Mouse (Mus musculus): ENCODE measurements around the gene Tcp11x2. TPM values are rescaled to one million over a fixed set of nuclear protein-coding genes. Genes with fewer than 3 reads are reported as not detected.

Gene Tcp11x2
- not detected in 2 replicates for polyA plus RNA-seq (2014; fragmentation: Nextera tagmentation; extraction: Ambion mirVana)

DNA sequence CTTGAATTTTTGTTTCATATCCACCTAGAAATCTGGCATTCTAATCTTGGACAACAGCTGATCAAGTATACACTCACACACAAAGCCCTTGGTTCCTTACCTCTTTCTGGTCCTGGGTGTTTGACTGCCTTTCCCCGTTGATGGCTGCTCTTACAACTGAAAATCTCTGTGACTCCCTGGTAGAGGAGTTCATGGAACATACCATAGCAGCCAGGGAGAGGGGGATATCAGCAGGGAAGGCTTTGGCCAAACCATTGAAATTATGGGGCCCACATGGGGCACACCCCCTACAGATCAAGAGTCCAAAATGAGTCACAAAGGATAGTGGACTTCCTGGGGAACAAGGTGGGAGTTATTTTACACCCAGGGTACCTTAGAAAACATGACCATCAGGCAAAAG lies at the start of gene Tcp11x2:
Gene Tcp11x2 (minus strand): TSS at position 158 of the 400 bp plus-strand sequence.
- no peaks in the 10 kb centered on the region for H3K9me3 ChIP-seq (ENCODE audit: control insufficient read depth, low read length)
- H3K36me3 ChIP-seq (ENCODE audit: control insufficient read depth, insufficient read depth, low read length): no peaks in the 10 kb centered on the region
- H3K4me2 ChIP-seq (replicated peaks; ENCODE audit: low read depth, low read length): no peak within 1 kb of the TSS
- H3K4me1 ChIP-seq (ENCODE audit: control insufficient read depth, insufficient read depth, low read length): no peaks in the 10 kb centered on the region
- 56% methylated on average over 1 of the region's 1 CpGs for WGBS
- H3K9ac ChIP-seq (ENCODE audit: low read depth, low read length): no peak within 1 kb of the TSS
- H3K27me3 ChIP-seq (ENCODE audit: control insufficient read depth, insufficient read depth, low read length): no peaks in the 10 kb centered on the region
- no peak for ATAC-seq (ENCODE audit: low FRiP score, low TSS enrichment)
- H3K4me3 ChIP-seq (ENCODE audit: low read length): no peak within 1 kb of the TSS
- H3K27ac ChIP-seq (ENCODE audit: low read depth, low read length): no peak within 1 kb of the TSS

DNA sequence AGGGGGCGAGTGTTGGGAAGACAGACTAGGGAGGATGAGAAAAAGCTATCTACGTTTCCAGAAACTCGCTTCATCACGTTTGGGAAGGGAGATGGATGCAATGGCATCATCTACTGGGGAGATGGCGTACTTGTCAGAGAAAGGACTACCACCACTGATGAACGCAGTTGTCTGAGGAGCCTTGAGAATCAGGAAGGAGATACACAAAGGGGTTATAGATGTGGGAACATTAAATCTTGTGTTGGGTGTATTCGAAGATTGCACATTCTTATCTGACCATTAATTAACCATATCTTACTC lies 49.4 kb upstream of the Tcp11x2 start:
- Histone ChIP-seq H3K9ac (ENCODE audit: low read depth, low read length) (peak overlapping the region; percentile 63; the same call in 1 of the 2 replicates), H3K4me2 (replicated peaks; ENCODE audit: low read depth, low read length) (peak overlapping the region; percentile 48), H3K27ac (ENCODE audit: low read depth, low read length) (no peak overlapping the region), H3K36me3 (ENCODE audit: control insufficient read depth, insufficient read depth, low read length) (no peaks in the 10 kb centered on the region), H3K4me3 (ENCODE audit: low read length) (peak overlapping the region; percentile 62), H3K27me3 (ENCODE audit: control insufficient read depth, insufficient read depth, low read length) (no peaks in the 10 kb centered on the region), H3K4me1 (ENCODE audit: control insufficient read depth, insufficient read depth, low read length) (no peaks in the 10 kb centered on the region), H3K9me3 (ENCODE audit: control insufficient read depth, low read length) (no peaks in the 10 kb centered on the region)
- ATAC-seq (ENCODE audit: low FRiP score, low TSS enrichment): no peak
- 26% methylated on average over 7 of the region's 7 CpGs for WGBS

DNA sequence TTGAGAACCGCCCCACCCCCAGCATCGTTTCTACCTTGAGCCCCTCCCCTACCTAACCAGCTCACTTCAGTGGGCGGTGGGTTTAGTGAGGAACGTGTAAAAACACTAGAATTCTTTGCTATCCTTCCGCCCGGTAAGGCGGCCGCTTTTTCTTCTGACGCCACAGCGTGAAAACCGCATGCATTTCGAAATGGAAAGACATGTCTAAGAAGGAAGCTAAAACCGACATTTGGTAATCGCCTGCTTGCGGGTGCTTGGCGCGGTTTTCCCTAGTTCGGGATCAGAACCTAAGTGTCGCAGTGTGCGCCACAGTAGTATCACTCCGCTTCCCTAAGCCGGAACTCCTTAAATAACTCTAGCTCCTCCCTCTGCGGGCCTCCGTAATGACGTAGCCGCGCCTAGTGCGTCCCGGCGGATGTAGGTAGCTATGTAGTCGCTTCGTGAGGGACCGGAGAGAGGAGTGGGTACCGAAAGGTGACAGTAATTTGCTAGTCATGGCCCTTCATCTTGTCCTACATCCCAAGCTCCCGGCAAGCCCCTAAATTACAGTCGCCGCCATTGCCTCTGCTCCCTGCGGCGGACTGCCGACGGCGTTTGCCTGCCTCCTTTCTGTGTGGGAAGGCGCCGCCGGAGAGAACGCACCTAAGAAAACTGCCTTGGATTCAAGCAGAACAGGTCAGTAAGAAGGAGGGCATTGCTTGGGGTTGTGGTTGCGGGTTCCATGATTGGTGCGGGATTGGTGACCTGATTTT lies 48.9 kb upstream of the Tcp11x2 start, which contains the start of the genes Armcx5 and Gprasp1:
Gene Armcx5 (plus strand): TSS at position 430 of the 752 bp plus-strand sequence.
Gene Gprasp1 (plus strand): TSS at position 430 of the 752 bp plus-strand sequence.
- Histone ChIP-seq H3K36me3 (ENCODE audit: control insufficient read depth, insufficient read depth, low read length) (no peaks in the 10 kb centered on the region), H3K9ac (ENCODE audit: low read depth, low read length) (peak within 1 kb of the TSS; percentile 63), H3K9me3 (ENCODE audit: control insufficient read depth, low read length) (no peaks in the 10 kb centered on the region), H3K4me1 (ENCODE audit: control insufficient read depth, insufficient read depth, low read length) (no peaks in the 10 kb centered on the region), H3K27me3 (ENCODE audit: control insufficient read depth, insufficient read depth, low read length) (no peaks in the 10 kb centered on the region), H3K4me2 (replicated peaks; ENCODE audit: low read depth, low read length) (peak within 1 kb of the TSS; percentile 48), H3K27ac (ENCODE audit: low read depth, low read length) (peak within 1 kb of the TSS; percentile 65; the same call in 1 of the 2 replicates), H3K4me3 (ENCODE audit: low read length) (peak within 1 kb of the TSS; percentile 62)
- ATAC-seq (ENCODE audit: low FRiP score, low TSS enrichment): peak; percentile 99
- WGBS: 24% methylated on average over 48 of the region's 48 CpGs

DNA sequence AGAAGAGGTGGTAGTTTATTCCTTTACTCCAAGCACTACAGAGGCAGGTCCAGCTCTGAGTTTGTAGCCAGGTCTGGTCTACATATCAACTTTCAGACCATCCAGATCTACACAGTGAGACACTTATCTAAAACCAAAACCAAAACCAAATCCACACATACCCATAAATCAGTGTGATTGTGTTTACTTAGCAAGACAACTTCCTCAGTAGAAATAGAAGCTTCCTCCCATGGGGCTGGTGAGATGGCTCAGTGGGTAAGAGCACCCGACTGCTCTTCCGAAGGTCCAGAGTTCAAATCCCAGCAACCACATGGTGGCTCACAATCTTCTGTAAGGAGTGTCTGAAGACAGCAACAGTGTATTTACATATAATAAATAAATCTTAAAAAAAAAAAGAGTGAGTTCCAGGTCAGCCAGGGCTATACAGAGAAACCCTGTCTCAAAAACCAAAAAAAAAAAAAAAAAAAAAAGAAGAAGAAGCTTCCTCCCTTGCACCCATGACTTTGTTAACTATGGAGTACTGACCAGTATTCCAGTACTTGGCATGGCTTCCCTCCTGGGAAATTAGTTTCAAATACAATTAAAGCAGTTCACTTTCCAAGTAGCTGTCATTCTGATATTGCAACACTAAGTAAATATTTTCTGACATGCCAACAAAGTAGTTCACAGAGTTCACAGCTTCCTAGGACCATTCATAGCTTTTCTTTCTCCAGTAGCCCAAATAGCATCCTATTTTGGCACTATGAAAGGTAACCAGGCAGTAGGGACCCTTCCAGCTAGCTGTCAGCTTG lies 45.3 kb upstream of the Tcp11x2 start:
- Histone ChIP-seq H3K4me2 (replicated peaks; ENCODE audit: low read depth, low read length) (no peak overlapping the region), H3K27me3 (ENCODE audit: control insufficient read depth, insufficient read depth, low read length) (no peaks in the 10 kb centered on the region), H3K4me1 (ENCODE audit: control insufficient read depth, insufficient read depth, low read length) (no peaks in the 10 kb centered on the region), H3K27ac (ENCODE audit: low read depth, low read length) (no peak overlapping the region), H3K9me3 (ENCODE audit: control insufficient read depth, low read length) (no peaks in the 10 kb centered on the region), H3K4me3 (ENCODE audit: low read length) (no peak overlapping the region), H3K9ac (ENCODE audit: low read depth, low read length) (no peak overlapping the region), H3K36me3 (ENCODE audit: control insufficient read depth, insufficient read depth, low read length) (no peaks in the 10 kb centered on the region)
- WGBS: 88% methylated on average over 2 of the region's 2 CpGs
- no peak for ATAC-seq (ENCODE audit: low FRiP score, low TSS enrichment)

DNA sequence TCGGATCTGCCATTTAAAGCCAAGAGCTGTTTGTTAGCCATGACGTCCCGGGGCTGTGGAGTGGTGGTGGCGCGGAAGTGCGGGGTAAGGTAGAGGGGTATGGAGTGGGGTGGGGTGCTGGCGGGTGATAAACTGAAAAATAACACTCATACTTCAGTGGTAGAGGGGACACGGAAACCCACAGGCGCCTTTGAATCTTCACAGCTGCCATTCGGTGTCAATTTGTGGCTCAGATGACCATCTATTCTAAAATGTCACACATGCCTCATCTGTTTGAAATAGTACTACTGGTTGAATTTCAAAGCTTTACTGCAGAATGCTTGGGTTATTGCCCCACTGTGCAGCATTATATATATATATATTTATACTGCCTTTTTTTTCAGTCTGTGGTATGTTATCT lies 31.6 kb upstream of the Tcp11x2 start, which contains the start of gene Tmsb15a:
Gene Tmsb15a (minus strand): TSS at position 101 of the 400 bp plus-strand sequence.
- no peaks in the 10 kb centered on the region for H3K9me3 ChIP-seq (ENCODE audit: control insufficient read depth, low read length)
- H3K9ac ChIP-seq (ENCODE audit: low read depth, low read length): no peak within 1 kb of the TSS
- H3K4me2 ChIP-seq (replicated peaks; ENCODE audit: low read depth, low read length): no peak within 1 kb of the TSS
- H3K36me3 ChIP-seq (ENCODE audit: control insufficient read depth, insufficient read depth, low read length): no peaks in the 10 kb centered on the region
- H3K4me1 ChIP-seq (ENCODE audit: control insufficient read depth, insufficient read depth, low read length): no peaks in the 10 kb centered on the region
- H3K27ac ChIP-seq (ENCODE audit: low read depth, low read length): no peak within 1 kb of the TSS
- H3K27me3 ChIP-seq (ENCODE audit: control insufficient read depth, insufficient read depth, low read length): no peaks in the 10 kb centered on the region
- no peak for ATAC-seq (ENCODE audit: low FRiP score, low TSS enrichment)
- WGBS: 80% methylated on average over 10 of the region's 10 CpGs
- H3K4me3 ChIP-seq (ENCODE audit: low read length): no peak within 1 kb of the TSS

DNA sequence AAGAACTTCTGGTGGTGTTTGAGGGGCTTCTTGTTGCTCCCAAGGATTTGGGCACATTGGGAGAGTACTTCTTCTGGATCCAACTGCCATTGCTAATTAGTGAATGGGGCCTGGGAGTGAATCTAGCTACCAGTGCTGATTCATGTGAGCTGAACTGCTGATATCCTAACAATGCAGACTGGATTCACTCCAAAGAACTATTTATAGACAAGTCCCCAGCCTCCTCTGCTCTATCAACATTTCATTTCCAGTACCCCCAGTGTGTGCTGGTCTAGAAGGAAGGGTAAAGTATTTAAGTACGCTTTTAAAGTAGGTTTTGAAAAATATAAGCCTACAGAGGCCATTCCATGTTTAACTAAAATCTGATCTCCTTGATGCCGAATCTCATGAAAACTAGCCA lies 19.3 kb upstream of the Tcp11x2 start:
- H3K9me3 ChIP-seq (ENCODE audit: control insufficient read depth, low read length): no peaks in the 10 kb centered on the region
- no peak overlapping the region for H3K4me2 ChIP-seq (replicated peaks; ENCODE audit: low read depth, low read length)
- no peak overlapping the region for H3K4me3 ChIP-seq (ENCODE audit: low read length)
- H3K36me3 ChIP-seq (ENCODE audit: control insufficient read depth, insufficient read depth, low read length): no peaks in the 10 kb centered on the region
- H3K27me3 ChIP-seq (ENCODE audit: control insufficient read depth, insufficient read depth, low read length): no peaks in the 10 kb centered on the region
- WGBS: 76% methylated on average over 2 of the region's 2 CpGs
- ATAC-seq (ENCODE audit: low FRiP score, low TSS enrichment): no peak
- no peaks in the 10 kb centered on the region for H3K4me1 ChIP-seq (ENCODE audit: control insufficient read depth, insufficient read depth, low read length)
- H3K27ac ChIP-seq (ENCODE audit: low read depth, low read length): no peak overlapping the region
- no peak overlapping the region for H3K9ac ChIP-seq (ENCODE audit: low read depth, low read length)

DNA sequence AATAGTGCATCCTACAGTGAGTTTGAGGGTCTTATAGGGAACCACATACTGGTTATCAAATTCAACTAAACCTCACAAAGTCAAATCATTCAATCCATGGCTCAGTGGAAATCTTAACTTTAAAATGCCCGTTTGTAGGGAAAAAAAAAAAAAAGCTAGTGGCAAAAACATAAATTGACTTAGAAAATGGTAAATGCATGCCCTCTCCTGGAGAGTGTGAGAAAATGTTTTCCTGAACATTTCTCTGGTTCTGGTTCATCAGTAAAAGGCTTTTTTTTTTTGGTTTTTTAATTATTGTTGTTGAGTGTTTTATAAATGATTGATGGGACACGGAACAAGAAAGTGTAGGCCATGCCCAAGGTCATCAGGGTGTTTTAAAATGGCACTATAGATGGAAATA lies 10.8 kb upstream of the Tcp11x2 start:
- Histone ChIP-seq H3K36me3 (ENCODE audit: control insufficient read depth, insufficient read depth, low read length) (no peaks in the 10 kb centered on the region), H3K9ac (ENCODE audit: low read depth, low read length) (no peak overlapping the region), H3K4me3 (ENCODE audit: low read length) (no peak overlapping the region), H3K4me1 (ENCODE audit: control insufficient read depth, insufficient read depth, low read length) (no peaks in the 10 kb centered on the region), H3K4me2 (replicated peaks; ENCODE audit: low read depth, low read length) (no peak overlapping the region), H3K9me3 (ENCODE audit: control insufficient read depth, low read length) (no peaks in the 10 kb centered on the region), H3K27ac (ENCODE audit: low read depth, low read length) (no peak overlapping the region), H3K27me3 (ENCODE audit: control insufficient read depth, insufficient read depth, low read length) (no peaks in the 10 kb centered on the region)
- 49% methylated on average over 2 of the region's 2 CpGs for WGBS
- ATAC-seq (ENCODE audit: low FRiP score, low TSS enrichment): no peak

DNA sequence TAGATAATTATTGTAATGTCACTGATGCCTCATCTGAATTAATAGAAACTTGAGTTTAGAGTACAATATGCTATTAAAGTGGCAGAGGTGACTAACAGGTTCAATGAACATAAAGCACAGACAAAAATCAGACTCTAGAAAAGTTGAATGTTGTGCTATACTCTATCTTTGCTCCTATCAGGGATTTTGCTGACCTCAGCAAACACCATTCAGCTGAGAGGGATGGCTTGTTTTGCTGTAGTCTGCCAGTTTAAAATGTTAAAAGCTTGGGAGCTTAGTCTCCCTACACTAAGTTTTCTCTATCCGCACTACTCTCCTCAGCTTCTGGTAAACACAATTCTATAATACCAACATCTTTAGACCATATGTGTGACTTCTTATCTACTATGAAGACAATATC lies 9.5 kb upstream of the Tcp11x2 start:
- H3K4me2 ChIP-seq (replicated peaks; ENCODE audit: low read depth, low read length): no peak overlapping the region
- H3K4me3 ChIP-seq (ENCODE audit: low read length): no peak overlapping the region
- no peak overlapping the region for H3K9ac ChIP-seq (ENCODE audit: low read depth, low read length)
- H3K4me1 ChIP-seq (ENCODE audit: control insufficient read depth, insufficient read depth, low read length): no peaks in the 10 kb centered on the region
- ATAC-seq (ENCODE audit: low FRiP score, low TSS enrichment): no peak
- no peaks in the 10 kb centered on the region for H3K27me3 ChIP-seq (ENCODE audit: control insufficient read depth, insufficient read depth, low read length)
- no peak overlapping the region for H3K27ac ChIP-seq (ENCODE audit: low read depth, low read length)
- H3K9me3 ChIP-seq (ENCODE audit: control insufficient read depth, low read length): no peaks in the 10 kb centered on the region
- no peaks in the 10 kb centered on the region for H3K36me3 ChIP-seq (ENCODE audit: control insufficient read depth, insufficient read depth, low read length)
- 93% methylated on average over 1 of the region's 1 CpGs for WGBS

DNA sequence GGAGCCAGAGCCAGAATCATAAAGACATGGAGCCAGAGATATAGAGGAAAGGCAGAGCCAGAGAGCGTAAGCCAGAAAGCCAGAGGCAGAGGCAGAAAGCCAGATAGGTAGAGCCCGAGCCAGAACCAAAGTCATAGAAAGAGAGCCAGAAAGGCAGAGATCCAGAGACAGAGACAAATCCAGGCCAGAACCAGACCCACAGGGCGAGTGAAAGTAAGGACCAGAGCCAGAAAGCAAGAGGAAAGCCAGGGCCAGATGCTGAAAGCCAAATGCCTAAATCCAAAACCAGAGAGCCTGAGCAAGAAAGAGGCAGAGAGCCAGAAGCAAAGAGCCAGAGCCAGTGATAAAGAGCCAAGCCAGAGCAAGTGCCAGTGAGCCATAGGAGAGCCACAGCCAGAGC lies 5.8 kb downstream of the Tcp11x2 start:
- no peaks in the 10 kb centered on the region for H3K4me1 ChIP-seq (ENCODE audit: control insufficient read depth, insufficient read depth, low read length)
- H3K4me2 ChIP-seq (replicated peaks; ENCODE audit: low read depth, low read length): no peak overlapping the region
- no peaks in the 10 kb centered on the region for H3K27me3 ChIP-seq (ENCODE audit: control insufficient read depth, insufficient read depth, low read length)
- no peaks in the 10 kb centered on the region for H3K36me3 ChIP-seq (ENCODE audit: control insufficient read depth, insufficient read depth, low read length)
- H3K9ac ChIP-seq (ENCODE audit: low read depth, low read length): no peak overlapping the region
- no peak overlapping the region for H3K4me3 ChIP-seq (ENCODE audit: low read length)
- 78% methylated on average over 3 of the region's 3 CpGs for WGBS
- no peak overlapping the region for H3K27ac ChIP-seq (ENCODE audit: low read depth, low read length)
- no peaks in the 10 kb centered on the region for H3K9me3 ChIP-seq (ENCODE audit: control insufficient read depth, low read length)
- ATAC-seq (ENCODE audit: low FRiP score, low TSS enrichment): no peak

Measured in kidney, embryonic 14.5 days (tissue).